Mouse (Mus musculus) lung, postnatal 0 days (tissue): ENCODE measurements around the gene S1pr3. TPM values are rescaled to one million over a fixed set of nuclear protein-coding genes. Genes with fewer than 3 reads are reported as not detected.

Experiments
- ATAC-seq: fragments of 200-750 bp; cut with Nextera tagmentation; 2 replicates; pipeline ENCODE4 v1.8.0; 2017; ENCODE audit warnings: moderate library complexity
- DNase-seq: peaks from one replicate; pipeline ENCODE4 v3.0.0-alpha.2; 2016; ENCODE audit warnings: low spot score
- H3K27ac ChIP-seq: fragments of 300-500 bp; sonication (generic); 2 replicates; pipeline ENCODE4 v1.5.1; 2014; ENCODE audit warnings: antibody characterized with exemption, mild to moderate bottlenecking, low read length, mixed read lengths
- H3K27me3 ChIP-seq: fragments of 300-500 bp; sonication (generic); replicated peaks from 2 replicates; pipeline ENCODE4 v1.6.1; 2014; ENCODE audit warnings: low read length, mixed read lengths; ENCODE audit not compliant: insufficient read depth
- H3K36me3 ChIP-seq: fragments of 300-500 bp; sonication (generic); 2 replicates; pipeline ENCODE4 v1.6.1; 2014; ENCODE audit warnings: low read length, mixed read lengths; ENCODE audit not compliant: insufficient read depth
- H3K4me1 ChIP-seq: fragments of 300-500 bp; sonication (generic); 2 replicates; pipeline ENCODE4 v1.6.1; 2014; ENCODE audit warnings: antibody characterized with exemption, low read depth, low read length, mixed read lengths; ENCODE audit not compliant: insufficient read depth
- H3K4me2 ChIP-seq: fragments of 300-500 bp; sonication (generic); replicated peaks from 2 replicates; pipeline ENCODE4 v1.6.1; 2014; ENCODE audit warnings: low read depth, mild to moderate bottlenecking, low read length, moderate library complexity, mixed read lengths
- H3K4me3 ChIP-seq: fragments of 300-500 bp; sonication (generic); 2 replicates; pipeline ENCODE4 v1.5.1; 2014; ENCODE audit warnings: low read depth, low read length
- H3K9ac ChIP-seq: fragments of 300-500 bp; sonication (generic); replicated peaks from 2 replicates; pipeline ENCODE4 v1.6.1; 2014; ENCODE audit warnings: low read depth, mild to moderate bottlenecking
- H3K9me3 ChIP-seq: fragments of 300-500 bp; sonication (generic); 2 replicates; pipeline ENCODE4 v1.6.1; 2016; ENCODE audit warnings: low read length, mixed read lengths
- CTCF ChIP-seq: IDR thresholded peaks from 2 replicates; pipeline ENCODE4 v1.5.1; 2016; ENCODE audit warnings: antibody characterized with exemption, mild to moderate bottlenecking
- EP300 ChIP-seq: IDR thresholded peaks from 2 replicates; pipeline ENCODE4 v1.6.1; 2016; ENCODE audit warnings: antibody characterized with exemption, mild to moderate bottlenecking, control low read depth
- WGBS: fragments of 180-500 bp; shearing (Covaris S2); extraction: QIAGEN DNeasy Blood & Tissue Kit; methylation state at CpG from one replicate; pipeline ENCODE4 v1.1.7; 2014; 5-methylcytosine and 5-hydroxymethylcytosine counted together
- polyA plus RNA-seq: library from polyadenylated mRNA; unstranded; fragments of >200 nt; fragmentation: Nextera tagmentation; extraction: Ambion mirVana; gene quantifications from 2 replicates; pipeline ENCODE4 v1.2.1, GENCODE M21; 2015

The S1pr3 gene
- polyA plus RNA-seq, 1 experiment from 2014 or later: 44.5 TPM

- no peak for TF ChIP-seq CTCF
- TF ChIP-seq EP300: no peak
- Histone ChIP-seq H3K9me3 (no peaks in the 10 kb centered on the region), H3K4me3 (no peak overlapping the region), H3K9ac (no peak overlapping the region), H3K36me3 (no peaks in the 10 kb centered on the region), H3K4me2 (no peak overlapping the region), H3K27ac (no peak overlapping the region), H3K4me1 (peaks cover 5% of the 10 kb centered on the region; the same call in 1 of the 2 replicates), H3K27me3 (no peaks in the 10 kb centered on the region)
- ATAC-seq (no peak), DNase-seq (no peak)
These were observed 35.4 kb upstream of the S1pr3 start for GRCm38 (mm10) chr13:51373086-51373485.

GRCm38 (mm10) chr13:51374026-51374807 lies 34.2 kb upstream of the S1pr3 start:
- Histone ChIP-seq H3K9me3 (no peaks in the 10 kb centered on the region), H3K4me2 (peak overlapping the region; percentile 31; the same call in 1 of the 2 replicates), H3K27me3 (no peaks in the 10 kb centered on the region), H3K36me3 (no peaks in the 10 kb centered on the region), H3K27ac (no peak overlapping the region), H3K9ac (no peak overlapping the region), H3K4me3 (no peak overlapping the region), H3K4me1 (peaks cover 8% of the 10 kb centered on the region; the same call in 1 of the 2 replicates)
- WGBS: 44% methylated on average over 21 of the region's 21 CpGs
- ATAC-seq: peak; percentile 60
- TF ChIP-seq EP300: 0 out of 2 replicates have a peak, but pooled peaks have one; percentile 24
- no peak for TF ChIP-seq CTCF
- peak; percentile 82 for DNase-seq

GRCm38 (mm10) chr13:51378126-51378525 lies 30.3 kb upstream of the S1pr3 start:
- no peaks in the 10 kb centered on the region for H3K27me3 ChIP-seq
- TF ChIP-seq EP300 (no peak), CTCF (no peak)
- no peak overlapping the region for H3K4me3 ChIP-seq
- DNase-seq (peak; percentile 68), ATAC-seq (0 out of 2 replicates have a peak, but pooled peaks have one; percentile 6)
- H3K36me3 ChIP-seq: no peaks in the 10 kb centered on the region
- H3K9me3 ChIP-seq: no peaks in the 10 kb centered on the region
- peak overlapping the region; percentile 19; the same call in 1 of the 2 replicates for H3K4me2 ChIP-seq
- peaks cover 8% of the 10 kb centered on the region; the same call in 1 of the 2 replicates for H3K4me1 ChIP-seq
- WGBS: 11% methylated on average over 4 of the region's 4 CpGs
- peak overlapping the region; percentile 64; the same call in 1 of the 2 replicates for H3K27ac ChIP-seq
- H3K9ac ChIP-seq: no peak overlapping the region

- no peak for TF ChIP-seq EP300
- no peak for TF ChIP-seq CTCF
- no peak overlapping the region for H3K9ac ChIP-seq
- peaks cover 6% of the 10 kb centered on the region; the same call in 1 of the 2 replicates for H3K4me1 ChIP-seq
- H3K27me3 ChIP-seq: no peaks in the 10 kb centered on the region
- H3K27ac ChIP-seq: peak overlapping the region; percentile 39; the same call in 1 of the 2 replicates
- ATAC-seq (no peak), DNase-seq (no peak)
- 34% methylated on average over 6 of the region's 6 CpGs for WGBS
- no peaks in the 10 kb centered on the region for H3K9me3 ChIP-seq
- no peaks in the 10 kb centered on the region for H3K36me3 ChIP-seq
- no peak overlapping the region for H3K4me3 ChIP-seq
- H3K4me2 ChIP-seq: no peak overlapping the region
These were observed 28.8 kb upstream of the S1pr3 start for GRCm38 (mm10) chr13:51379596-51379995.

- TF ChIP-seq EP300 (peak; percentile 82), CTCF (no peak)
- 0 out of 2 replicates have a peak overlapping the region, but pooled peaks have one; percentile 20 for H3K27ac ChIP-seq
- peaks cover 6% of the 10 kb centered on the region; the same call in 1 of the 2 replicates for H3K4me1 ChIP-seq
- H3K4me2 ChIP-seq: no peak overlapping the region
- ATAC-seq (peak; percentile 74), DNase-seq (peak; percentile 88)
- WGBS: 67% methylated on average over 6 of the region's 6 CpGs
- H3K36me3 ChIP-seq: no peaks in the 10 kb centered on the region
- H3K4me3 ChIP-seq: no peak overlapping the region
- no peaks in the 10 kb centered on the region for H3K9me3 ChIP-seq
- H3K9ac ChIP-seq: no peak overlapping the region
- no peaks in the 10 kb centered on the region for H3K27me3 ChIP-seq
These were observed 26.9 kb upstream of the S1pr3 start for GRCm38 (mm10) chr13:51381498-51381897.

- Histone ChIP-seq H3K9me3 (no peaks in the 10 kb centered on the region), H3K4me1 (no peaks in the 10 kb centered on the region), H3K27me3 (no peaks in the 10 kb centered on the region), H3K27ac (no peak overlapping the region), H3K4me2 (no peak overlapping the region), H3K4me3 (no peak overlapping the region), H3K36me3 (no peaks in the 10 kb centered on the region), H3K9ac (no peak overlapping the region)
- TF ChIP-seq CTCF (no peak), EP300 (no peak)
- ATAC-seq (no peak), DNase-seq (no peak)
- WGBS: 77% methylated on average over 2 of the region's 2 CpGs
These were observed 23.5 kb upstream of the S1pr3 start for GRCm38 (mm10) chr13:51384899-51385298.
